Mouse (Mus musculus): ENCODE results near the gene Frmd4b.

GRCm38 (mm10) chr6:97576565-97577346, 40.6 kb downstream of the Frmd4b start:
- no peak for TF ChIP-seq POLR2A (IDR thresholded peaks at IDR 0.05; ENCODE audit: control insufficient read depth, extremely low read depth, insufficient read depth, low read length, poor library complexity)
- no peak for TF ChIP-seq CTCF (IDR thresholded peaks at IDR 0.05; ENCODE audit: borderline replicate concordance, control insufficient read depth, extremely low read depth, insufficient read depth, low read length, poor library complexity)

Data from thymus, adult 2 months (tissue).